Mouse (Mus musculus): ENCODE data around the gene Sapcd2. TPM values are rescaled to one million over a fixed set of nuclear protein-coding genes. Genes with fewer than 3 reads are reported as not detected.

The Sapcd2 gene
- 1.1 and 1.3 TPM in 2 replicates for polyA plus RNA-seq (2012; rRNA removed)

- Histone ChIP-seq H3K36me3 (ENCODE audit: control insufficient read depth, insufficient read depth, low read length) (no peaks in the 10 kb centered on the region), H3K4me3 (ENCODE audit: control insufficient read depth, low read depth, low read length) (peak within 1 kb of the TSS; percentile 68), H3K27ac (ENCODE audit: control insufficient read depth, insufficient read depth, low read depth, low read length) (0 out of 2 replicates have a peak within 1 kb of the TSS, but pooled peaks have one; percentile 4), H3K27me3 (ENCODE audit: control insufficient read depth, insufficient read depth, low read length) (no peaks in the 10 kb centered on the region), H3K4me1 (ENCODE audit: control insufficient read depth, insufficient read depth, low read length) (peaks cover 17% of the 10 kb centered on the region)
- no peak for TF ChIP-seq POLR2A (IDR thresholded peaks at IDR 0.05; ENCODE audit: control insufficient read depth, low read depth, low read length)
- no peak for TF ChIP-seq CTCF (IDR thresholded peaks at IDR 0.05; ENCODE audit: control insufficient read depth, insufficient read depth, insufficient replicate concordance, low read depth, low read length)
Observed at GRCm38 (mm10) chr2:25371764-25372643, at the start of gene Sapcd2. TSS of gene Sapcd2 (plus strand) at chr2:25372321.

- Histone ChIP-seq H3K36me3 (ENCODE audit: control insufficient read depth, insufficient read depth, low read length) (no peaks in the 10 kb centered on the region; the same call in 1 of the 2 replicates), H3K27ac (ENCODE audit: control insufficient read depth, insufficient read depth, low read depth, low read length) (no peak overlapping the region), H3K4me3 (ENCODE audit: control insufficient read depth, low read depth, low read length) (no peak overlapping the region), H3K4me1 (ENCODE audit: control insufficient read depth, insufficient read depth, low read length) (no peaks in the 10 kb centered on the region), H3K27me3 (ENCODE audit: control insufficient read depth, insufficient read depth, low read length) (no peaks in the 10 kb centered on the region)
- TF ChIP-seq CTCF (IDR thresholded peaks at IDR 0.05; ENCODE audit: control insufficient read depth, insufficient read depth, insufficient replicate concordance, low read depth, low read length) (no peak), POLR2A (IDR thresholded peaks at IDR 0.05; ENCODE audit: control insufficient read depth, low read depth, low read length) (no peak)
Observed at GRCm38 (mm10) chr2:25326036-25326435, 46.1 kb upstream of the Sapcd2 start.

GRCm38 (mm10) chr2:25328440-25328839, 43.7 kb upstream of the Sapcd2 start:
- no peak overlapping the region for H3K27ac ChIP-seq (ENCODE audit: control insufficient read depth, insufficient read depth, low read depth, low read length)
- TF ChIP-seq CTCF (IDR thresholded peaks at IDR 0.05; ENCODE audit: control insufficient read depth, insufficient read depth, insufficient replicate concordance, low read depth, low read length) (peak; percentile 21; the same call in 1 of the 2 replicates), POLR2A (IDR thresholded peaks at IDR 0.05; ENCODE audit: control insufficient read depth, low read depth, low read length) (no peak)
- H3K4me1 ChIP-seq (ENCODE audit: control insufficient read depth, insufficient read depth, low read length): peaks cover 3% of the 10 kb centered on the region; the same call in 1 of the 2 replicates
- H3K27me3 ChIP-seq (ENCODE audit: control insufficient read depth, insufficient read depth, low read length): no peaks in the 10 kb centered on the region
- H3K4me3 ChIP-seq (ENCODE audit: control insufficient read depth, low read depth, low read length): no peak overlapping the region
- H3K36me3 ChIP-seq (ENCODE audit: control insufficient read depth, insufficient read depth, low read length): no peaks in the 10 kb centered on the region; the same call in 1 of the 2 replicates

DNA sequence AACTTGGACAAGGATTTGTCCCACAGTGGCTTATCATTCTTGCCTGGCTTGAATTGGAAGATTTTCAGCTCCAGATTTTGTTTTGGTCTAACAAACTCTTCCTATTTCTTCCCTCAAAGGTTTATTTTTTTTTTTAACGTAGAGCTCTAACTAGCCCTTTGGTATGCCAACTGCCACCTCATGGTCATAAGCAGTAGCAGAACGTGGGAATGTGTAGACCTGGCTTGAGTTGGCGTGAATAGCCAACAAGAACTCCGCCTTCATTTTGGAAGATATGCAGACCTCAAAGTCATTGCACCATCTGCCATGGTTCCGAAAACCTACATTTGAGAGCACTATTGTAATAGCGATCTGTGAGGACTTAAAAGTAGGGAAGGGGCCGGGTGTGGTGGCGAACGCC, 40.7 kb upstream of the Sapcd2 start:
- Histone ChIP-seq H3K36me3 (ENCODE audit: control insufficient read depth, insufficient read depth, low read length) (peaks cover 1% of the 10 kb centered on the region; the same call in 1 of the 2 replicates), H3K4me1 (ENCODE audit: control insufficient read depth, insufficient read depth, low read length) (peaks cover 4% of the 10 kb centered on the region), H3K4me3 (ENCODE audit: control insufficient read depth, low read depth, low read length) (peak overlapping the region; percentile 100), H3K27ac (ENCODE audit: control insufficient read depth, insufficient read depth, low read depth, low read length) (peak overlapping the region; percentile 64), H3K27me3 (ENCODE audit: control insufficient read depth, insufficient read depth, low read length) (no peaks in the 10 kb centered on the region)
- TF ChIP-seq POLR2A (IDR thresholded peaks at IDR 0.05; ENCODE audit: control insufficient read depth, low read depth, low read length) (no peak), CTCF (IDR thresholded peaks at IDR 0.05; ENCODE audit: control insufficient read depth, insufficient read depth, insufficient replicate concordance, low read depth, low read length) (no peak)

- Histone ChIP-seq H3K27me3 (ENCODE audit: control insufficient read depth, insufficient read depth, low read length) (no peaks in the 10 kb centered on the region), H3K4me3 (ENCODE audit: control insufficient read depth, low read depth, low read length) (peak within 1 kb of the TSS; percentile 100), H3K36me3 (ENCODE audit: control insufficient read depth, insufficient read depth, low read length) (peaks cover 2% of the 10 kb centered on the region), H3K4me1 (ENCODE audit: control insufficient read depth, insufficient read depth, low read length) (peaks cover 5% of the 10 kb centered on the region), H3K27ac (ENCODE audit: control insufficient read depth, insufficient read depth, low read depth, low read length) (peak within 1 kb of the TSS; percentile 99)
- TF ChIP-seq POLR2A (IDR thresholded peaks at IDR 0.05; ENCODE audit: control insufficient read depth, low read depth, low read length) (peak; percentile 96), CTCF (IDR thresholded peaks at IDR 0.05; ENCODE audit: control insufficient read depth, insufficient read depth, insufficient replicate concordance, low read depth, low read length) (no peak)
Observed at GRCm38 (mm10) chr2:25332286-25333160, 39.6 kb upstream of the Sapcd2 start, which contains the start of gene Man1b1. TSS of gene Man1b1 (plus strand) at chr2:25332338.

- no peak for TF ChIP-seq CTCF (IDR thresholded peaks at IDR 0.05; ENCODE audit: control insufficient read depth, insufficient read depth, insufficient replicate concordance, low read depth, low read length)
- TF ChIP-seq POLR2A (IDR thresholded peaks at IDR 0.05; ENCODE audit: control insufficient read depth, low read depth, low read length): no peak
- H3K4me1 ChIP-seq (ENCODE audit: control insufficient read depth, insufficient read depth, low read length): peaks cover 5% of the 10 kb centered on the region
- peak overlapping the region; percentile 100 for H3K4me3 ChIP-seq (ENCODE audit: control insufficient read depth, low read depth, low read length)
- H3K27me3 ChIP-seq (ENCODE audit: control insufficient read depth, insufficient read depth, low read length): no peaks in the 10 kb centered on the region
- peaks cover 3% of the 10 kb centered on the region for H3K36me3 ChIP-seq (ENCODE audit: control insufficient read depth, insufficient read depth, low read length)
- no peak overlapping the region for H3K27ac ChIP-seq (ENCODE audit: control insufficient read depth, insufficient read depth, low read depth, low read length)
Observed at GRCm38 (mm10) chr2:25333569-25333968, 38.6 kb upstream of the Sapcd2 start.

All from testis, adult 2 months (tissue).